Mouse (Mus musculus): Measurements from ENCODE around the gene Galnt6.

GRCm38 (mm10) chr15:100705376-100705775 lies 23.8 kb downstream of the Galnt6 start:
- no peak for TF ChIP-seq MYOD1 (IDR thresholded peaks at IDR 0.05; ENCODE audit: control insufficient read depth, insufficient read length, low read depth)
- TF ChIP-seq MAX (IDR thresholded peaks at IDR 0.05) = no peak

All from C2C12 (cell line).